Mouse (Mus musculus) c-Kit-positive CD71-negative TER-119-negative erythroid progenitor cells, embryonic 14.5 days (primary cell): ENCODE results near the gene Cacnb4.

Experiments
- DNase-seq: peaks from one replicate; pipeline ENCODE4 v3.0.0-alpha.2; 2013; ENCODE audit warnings: low read depth

The Cacnb4 gene

GRCm38 (mm10) chr2:52567421-52567820 is 109.2 kb downstream of the Cacnb4 start:
- no peak for DNase-seq

DNA sequence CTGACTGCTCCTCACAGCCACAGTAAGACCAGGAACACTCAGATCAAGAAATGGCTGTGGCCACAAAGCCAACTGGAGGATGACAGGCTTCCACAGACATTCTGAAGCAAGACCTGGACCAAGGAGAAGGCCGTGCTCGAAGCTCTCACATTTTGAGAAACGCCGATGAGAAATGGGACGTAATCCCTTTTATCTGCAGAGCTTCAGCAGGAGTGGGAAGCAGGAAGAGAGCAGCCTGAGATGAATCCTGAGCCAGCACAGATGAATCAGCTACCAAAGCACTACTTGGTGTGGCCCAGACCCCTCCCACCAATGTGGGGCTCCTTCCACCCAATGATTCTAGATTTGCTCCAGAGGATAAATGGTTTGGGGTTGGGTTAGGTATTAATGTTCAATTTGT is 113.4 kb downstream of the Cacnb4 start:
- DNase-seq, result no peak

DNA sequence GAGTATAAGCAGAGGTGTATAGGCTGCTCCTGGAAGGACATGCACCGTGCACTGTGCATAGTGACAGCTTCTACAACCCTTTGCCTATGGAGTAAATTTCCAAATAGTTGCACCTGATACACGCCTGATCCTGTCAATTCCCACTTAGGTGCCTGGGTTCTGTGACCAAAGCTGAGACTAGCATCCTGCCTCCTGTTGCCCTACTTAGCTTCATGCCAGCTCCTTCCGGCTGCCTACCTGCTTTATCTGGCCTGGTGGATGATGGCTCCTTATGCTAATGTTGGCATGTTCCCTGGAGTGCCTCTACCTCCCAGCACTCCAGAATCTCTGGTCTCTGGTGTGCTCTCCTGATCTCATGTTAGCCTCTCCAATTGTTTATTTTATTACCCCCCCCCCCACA is 114.3 kb downstream of the Cacnb4 start:
- no peak for DNase-seq

DNA sequence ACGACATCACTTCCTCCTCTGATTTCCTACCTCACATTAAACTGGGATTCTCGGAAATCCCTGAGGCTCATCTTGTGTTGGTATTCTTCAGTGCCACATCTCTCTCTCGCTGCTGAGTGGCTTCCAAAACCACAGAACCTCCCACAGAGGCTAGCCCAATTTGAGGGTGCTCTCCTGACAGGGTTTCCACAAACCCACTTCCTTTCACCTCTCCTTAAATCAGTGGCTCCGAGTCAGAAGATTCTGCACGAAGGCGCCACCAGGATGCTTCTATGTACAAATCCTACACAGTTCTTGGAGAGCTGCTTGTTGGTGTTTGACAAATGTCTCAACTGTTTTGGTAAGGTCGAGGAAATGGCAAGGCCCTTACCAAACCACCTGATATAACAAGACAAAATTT is 115.5 kb downstream of the Cacnb4 start:
- no peak for DNase-seq

GRCm38 (mm10) chr2:52560266-52560665 is 116.4 kb downstream of the Cacnb4 start:
- DNase-seq, result no peak

GRCm38 (mm10) chr2:52558411-52558810 is 118.2 kb downstream of the Cacnb4 start:
- DNase-seq, result no peak

DNA sequence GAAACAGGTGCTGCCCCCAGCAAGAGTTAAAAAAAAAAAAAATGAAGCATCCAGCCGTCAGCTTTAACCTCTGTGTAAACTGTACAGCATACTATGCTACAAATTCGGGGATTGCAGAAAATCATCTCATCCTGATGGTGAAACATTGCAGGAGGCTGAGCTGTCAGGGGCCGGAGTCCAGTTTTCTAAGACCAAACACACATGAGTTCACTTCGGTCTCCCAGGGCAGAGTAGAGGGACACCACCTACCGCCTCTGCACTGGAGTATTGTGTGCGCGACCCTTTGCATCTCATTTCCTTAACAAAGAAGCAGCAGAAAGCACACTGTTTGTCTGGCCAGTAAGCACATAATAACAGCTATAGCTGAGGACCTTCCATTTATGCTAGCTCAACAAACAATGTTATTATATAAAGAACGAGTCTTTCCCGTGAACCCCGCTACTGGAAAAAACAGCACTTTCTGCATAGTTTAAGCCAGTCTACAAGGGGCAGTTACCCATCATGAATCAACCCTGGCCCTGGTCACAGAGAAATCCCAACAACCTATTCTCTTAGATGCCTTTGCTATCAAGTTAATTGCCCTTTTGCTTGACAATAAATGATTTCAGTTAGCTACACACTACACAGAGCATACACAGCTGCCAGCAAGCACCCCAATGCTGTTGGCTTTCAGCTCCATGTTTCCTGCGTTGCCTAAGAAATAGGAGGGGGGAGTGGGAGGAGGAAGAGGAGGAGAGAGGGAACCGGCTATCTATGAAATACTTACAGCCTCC is 118.9 kb downstream of the Cacnb4 start:
- DNase-seq, result no peak

- no peak for DNase-seq
These were observed 119.7 kb downstream of the Cacnb4 start for GRCm38 (mm10) chr2:52556961-52557326.

DNA sequence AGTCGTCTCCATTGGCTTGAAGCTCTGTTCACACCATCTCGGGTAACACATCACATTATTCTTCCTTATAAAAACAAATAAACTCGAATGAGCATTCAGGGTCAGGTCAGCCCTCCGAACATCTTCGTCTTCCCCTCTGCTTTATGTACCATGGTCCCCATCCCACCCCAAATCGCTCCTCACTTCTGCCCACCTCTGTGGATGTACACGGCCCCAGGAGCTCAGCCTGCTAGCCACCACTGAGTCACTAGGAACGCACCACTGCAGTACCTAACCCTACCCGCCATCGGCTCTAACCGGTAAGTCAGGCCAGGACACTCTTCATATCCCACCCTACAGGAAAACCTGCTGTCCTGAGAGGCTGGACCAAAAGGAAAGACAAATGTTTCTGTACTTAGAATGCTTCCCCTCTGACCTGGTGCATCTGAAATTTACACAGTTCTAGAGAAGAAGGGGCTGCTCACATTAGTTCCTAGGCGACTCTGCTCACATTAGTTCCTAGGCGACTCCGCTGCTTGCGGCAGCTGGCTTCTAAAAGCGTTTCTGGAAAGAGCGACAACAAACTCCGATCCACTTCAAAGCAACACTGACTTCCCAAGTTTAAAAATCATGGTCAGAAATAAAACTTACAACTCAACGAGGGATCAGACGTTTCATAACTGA is 120.2 kb downstream of the Cacnb4 start:
- DNase-seq, result no peak

DNA sequence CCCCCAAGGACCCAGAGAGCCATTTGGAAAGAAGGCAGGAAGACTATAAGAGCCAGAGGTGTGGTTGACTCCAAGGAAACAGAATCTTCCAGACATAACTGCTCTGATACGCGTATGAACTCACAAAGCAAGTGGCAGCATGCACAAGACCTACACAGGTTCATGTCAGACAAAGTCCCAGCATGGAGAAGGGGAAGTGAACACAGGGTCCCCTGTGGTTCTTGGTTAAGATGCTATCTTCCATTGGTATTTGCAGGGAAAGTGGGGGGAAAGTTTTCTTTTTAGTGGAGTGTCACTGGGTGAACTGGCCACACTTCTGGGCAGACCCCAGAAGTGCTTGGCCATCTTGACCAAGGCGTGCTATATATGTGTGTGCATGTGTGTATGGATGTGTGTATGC is 128.2 kb downstream of the Cacnb4 start:
- DNase-seq, result no peak

GRCm38 (mm10) chr2:52547331-52547730 is 129.3 kb downstream of the Cacnb4 start:
- no peak for DNase-seq

- DNase-seq, result no peak
These were observed 132.1 kb downstream of the Cacnb4 start for GRCm38 (mm10) chr2:52544527-52544926.

GRCm38 (mm10) chr2:52541068-52541467 is 135.6 kb downstream of the Cacnb4 start:
- DNase-seq, result no peak

DNA sequence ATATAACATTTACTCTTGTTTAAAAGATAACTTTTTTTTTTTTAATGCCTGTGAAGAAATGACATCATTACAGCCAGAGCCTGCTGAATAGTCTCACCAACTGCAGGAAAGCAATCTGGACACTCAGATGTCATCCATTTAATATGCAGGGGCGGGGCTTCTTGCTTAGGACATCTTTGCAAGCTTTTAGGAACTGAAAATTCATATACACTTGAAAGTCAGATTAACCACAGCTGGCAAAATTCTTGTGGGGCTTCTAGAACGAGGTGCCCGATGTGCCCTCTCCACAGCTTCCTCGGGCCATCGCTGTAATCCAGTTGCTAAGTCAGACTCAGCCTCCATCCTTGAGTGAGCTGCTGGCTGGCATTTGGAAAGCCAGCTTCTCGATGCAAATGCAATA is 137.3 kb downstream of the Cacnb4 start:
- DNase-seq, result no peak

- no peak for DNase-seq
These were observed 139.0 kb downstream of the Cacnb4 start for GRCm38 (mm10) chr2:52537645-52538044.

DNA sequence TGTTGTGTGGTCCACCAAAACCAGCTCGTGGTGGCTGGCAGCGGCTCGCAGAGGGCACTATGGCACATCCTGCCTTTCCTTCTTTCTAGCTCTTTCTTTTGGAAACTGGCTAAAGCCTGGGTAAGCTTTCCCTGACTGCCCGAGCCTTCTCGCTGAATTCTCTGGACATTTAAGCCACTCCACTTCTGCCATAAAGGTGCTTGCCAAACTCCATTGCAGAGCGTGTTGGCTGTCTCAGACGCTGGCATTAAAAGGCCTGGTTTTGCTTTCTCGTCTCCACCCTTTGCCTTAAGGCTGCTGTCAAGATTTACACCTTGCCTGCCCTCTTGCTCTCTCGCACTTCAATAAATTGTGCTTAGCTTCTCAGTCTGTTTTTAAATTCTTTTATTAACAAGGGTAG is 139.5 kb downstream of the Cacnb4 start:
- DNase-seq, result no peak

GRCm38 (mm10) chr2:52536511-52536910 is 140.1 kb downstream of the Cacnb4 start:
- no peak for DNase-seq

- no peak for DNase-seq
These were observed 142.9 kb downstream of the Cacnb4 start for GRCm38 (mm10) chr2:52533696-52534095.

DNA sequence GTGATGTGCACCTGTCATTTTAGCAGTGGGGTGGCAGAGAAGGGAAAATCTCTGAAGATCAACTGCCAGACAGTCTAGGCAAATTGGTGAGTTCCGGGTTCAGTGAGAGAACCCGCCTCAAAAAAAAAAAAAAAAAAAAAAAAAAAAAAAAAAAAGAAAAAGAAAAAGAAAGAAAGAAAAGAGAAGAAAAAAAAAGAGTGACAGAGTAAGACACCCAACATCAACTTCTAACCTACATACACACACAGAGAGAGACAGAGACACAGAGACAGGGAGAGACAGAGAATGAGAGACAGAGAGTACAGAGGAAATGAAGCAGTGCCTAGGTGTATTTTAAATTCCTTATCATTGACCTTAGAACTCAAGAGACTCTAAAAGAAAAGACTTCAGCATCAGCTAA is 146.1 kb downstream of the Cacnb4 start:
- no peak for DNase-seq

GRCm38 (mm10) chr2:52529245-52529644 is 147.4 kb downstream of the Cacnb4 start:
- no peak for DNase-seq

DNA sequence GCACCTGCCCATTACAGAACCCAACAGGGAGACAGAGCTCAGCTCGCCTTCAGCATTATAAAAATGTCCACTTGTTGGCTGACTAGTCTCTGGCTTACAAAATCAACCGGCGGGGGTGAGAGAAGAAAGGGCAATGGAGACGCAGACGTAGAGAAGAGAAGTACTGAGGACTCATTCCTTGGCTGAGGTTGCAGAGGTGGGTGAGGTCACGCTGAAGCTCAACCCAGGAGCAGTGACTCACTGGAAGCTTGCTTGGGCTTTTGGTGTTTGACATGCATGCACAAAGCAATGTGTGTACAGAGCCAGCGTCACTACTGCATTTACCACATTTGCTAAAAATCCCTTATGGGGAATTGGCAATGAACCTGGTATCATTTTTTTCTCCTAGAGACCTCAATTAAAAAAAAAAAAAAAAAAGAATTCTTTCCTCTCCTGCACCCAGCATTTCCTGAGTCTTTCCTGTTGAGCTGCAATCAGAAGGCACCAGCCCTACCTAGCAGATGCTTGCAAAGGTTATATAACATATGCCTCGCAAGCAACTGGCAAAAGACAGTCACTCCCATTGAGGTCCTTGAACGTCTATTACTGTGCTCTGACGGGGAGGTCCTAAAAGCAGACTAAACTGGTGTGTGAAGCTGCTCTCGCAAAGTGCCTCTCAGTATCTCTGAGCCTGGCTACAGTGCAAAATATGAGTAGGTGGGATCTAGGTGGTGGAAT is 150.6 kb downstream of the Cacnb4 start:
- no peak for DNase-seq

GRCm38 (mm10) chr2:52523056-52523715 is 153.4 kb downstream of the Cacnb4 start:
- no peak for DNase-seq

GRCm38 (mm10) chr2:52521012-52521411 is 155.6 kb downstream of the Cacnb4 start:
- DNase-seq, result no peak
